Mouse (Mus musculus): ENCODE data around the gene Ccdc194. TPM values are rescaled to one million over a fixed set of nuclear protein-coding genes. Genes with fewer than 3 reads are reported as not detected.
A peak's percentile ranks its signal among the peaks of the same experiment; 100 is the strongest.

Ccdc194 gene
- polyA plus RNA-seq, 1 experiment from 2014 or later, result 0.14 TPM

DNA sequence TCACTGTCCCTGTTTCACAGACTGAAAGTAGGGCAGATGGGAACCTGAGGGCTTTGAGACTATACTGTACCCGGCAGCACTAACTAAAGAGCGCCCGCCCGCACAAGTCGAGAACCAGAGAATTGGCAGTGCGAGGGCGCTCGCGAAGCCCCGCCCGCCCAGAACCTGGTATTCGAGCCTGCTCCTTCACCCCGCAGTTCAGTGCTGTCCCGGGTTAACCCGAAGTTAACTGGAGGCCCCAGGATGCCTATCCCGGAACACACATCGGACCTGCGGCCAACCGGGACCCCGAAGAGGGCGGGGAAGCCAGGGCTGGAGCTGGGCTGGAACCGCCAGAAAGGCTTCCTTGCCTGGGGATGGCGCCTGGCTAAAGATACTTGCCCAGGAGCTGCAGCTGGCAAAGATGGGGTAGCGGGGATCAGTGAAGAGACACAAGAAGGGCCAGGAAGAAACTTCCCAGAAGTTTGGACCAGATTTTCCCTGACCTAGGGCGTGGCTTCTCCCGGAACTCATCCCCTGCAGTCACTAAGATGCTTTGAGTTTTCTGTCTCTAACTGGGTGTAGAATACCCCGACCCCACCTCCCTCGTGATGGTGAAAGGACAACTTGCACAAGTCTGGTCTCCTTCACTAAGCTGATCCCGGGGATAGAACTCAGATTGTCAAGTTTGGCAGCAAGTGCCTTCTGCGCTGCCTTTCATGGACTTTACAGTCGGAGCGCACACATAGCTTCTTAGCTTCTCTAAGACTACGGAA is 37.6 kb downstream of the Ccdc194 start, which contains the start of gene Gtpbp3:
Gene Gtpbp3, plus strand, starts transcription at position 413 of the 755 bp plus-strand sequence.
- peaks cover 19% of the 10 kb centered on the region for H3K36me3 ChIP-seq (replicated peaks)
- no peaks in the 10 kb centered on the region for H3K9me3 ChIP-seq (replicated peaks)
- H3K4me2 ChIP-seq, result peak within 1 kb of the TSS; percentile 99
- WGBS (ENCODE audit: insufficient replicate concordance), result under 1% methylated on average over 33 of the region's 33 CpGs
- peak within 1 kb of the TSS; percentile 79 for H3K4me3 ChIP-seq (replicated peaks)
- peak; percentile 23 for ATAC-seq (ENCODE audit: insufficient read depth)
- H3K4me1 ChIP-seq (replicated peaks), result peaks cover 46% of the 10 kb centered on the region
- peak within 1 kb of the TSS; percentile 82 for H3K27ac ChIP-seq (replicated peaks)
- peaks cover 5% of the 10 kb centered on the region; the same call in 1 of the 2 replicates for H3K27me3 ChIP-seq
- H3K9ac ChIP-seq, result peak within 1 kb of the TSS; percentile 72

DNA sequence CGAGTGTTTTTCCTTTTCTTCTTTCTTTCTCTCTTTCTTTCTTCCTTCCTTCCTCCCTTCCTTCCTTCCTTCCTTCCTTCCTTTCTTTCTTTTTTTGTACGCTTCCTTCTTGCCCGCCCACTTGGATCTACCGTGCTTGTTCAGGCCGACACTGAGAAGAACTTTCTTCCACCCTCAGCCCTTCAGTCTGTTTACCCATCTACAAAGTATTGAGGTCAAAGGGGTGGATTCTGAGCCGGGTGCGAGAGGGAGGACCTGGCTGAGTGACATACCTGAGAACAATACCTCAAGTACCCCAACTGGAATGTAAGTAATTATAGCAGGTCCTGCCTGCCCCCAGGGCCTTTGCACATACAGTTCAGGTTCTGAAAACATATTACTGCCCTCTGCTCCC is 39.4 kb downstream of the Ccdc194 start:
- WGBS (ENCODE audit: insufficient replicate concordance), result 28% methylated on average over 7 of the region's 7 CpGs
- peak overlapping the region; percentile 86 for H3K4me2 ChIP-seq
- ATAC-seq (ENCODE audit: insufficient read depth), result no peak
- H3K4me3 ChIP-seq (replicated peaks), result peak overlapping the region; percentile 62
- peaks cover 46% of the 10 kb centered on the region for H3K4me1 ChIP-seq (replicated peaks)
- H3K27ac ChIP-seq (replicated peaks), result no peak overlapping the region
- no peak overlapping the region for H3K9ac ChIP-seq
- peaks cover 7% of the 10 kb centered on the region; the same call in 1 of the 2 replicates for H3K36me3 ChIP-seq (replicated peaks)
- peaks cover 11% of the 10 kb centered on the region for H3K27me3 ChIP-seq
- H3K9me3 ChIP-seq (replicated peaks), result no peaks in the 10 kb centered on the region

DNA sequence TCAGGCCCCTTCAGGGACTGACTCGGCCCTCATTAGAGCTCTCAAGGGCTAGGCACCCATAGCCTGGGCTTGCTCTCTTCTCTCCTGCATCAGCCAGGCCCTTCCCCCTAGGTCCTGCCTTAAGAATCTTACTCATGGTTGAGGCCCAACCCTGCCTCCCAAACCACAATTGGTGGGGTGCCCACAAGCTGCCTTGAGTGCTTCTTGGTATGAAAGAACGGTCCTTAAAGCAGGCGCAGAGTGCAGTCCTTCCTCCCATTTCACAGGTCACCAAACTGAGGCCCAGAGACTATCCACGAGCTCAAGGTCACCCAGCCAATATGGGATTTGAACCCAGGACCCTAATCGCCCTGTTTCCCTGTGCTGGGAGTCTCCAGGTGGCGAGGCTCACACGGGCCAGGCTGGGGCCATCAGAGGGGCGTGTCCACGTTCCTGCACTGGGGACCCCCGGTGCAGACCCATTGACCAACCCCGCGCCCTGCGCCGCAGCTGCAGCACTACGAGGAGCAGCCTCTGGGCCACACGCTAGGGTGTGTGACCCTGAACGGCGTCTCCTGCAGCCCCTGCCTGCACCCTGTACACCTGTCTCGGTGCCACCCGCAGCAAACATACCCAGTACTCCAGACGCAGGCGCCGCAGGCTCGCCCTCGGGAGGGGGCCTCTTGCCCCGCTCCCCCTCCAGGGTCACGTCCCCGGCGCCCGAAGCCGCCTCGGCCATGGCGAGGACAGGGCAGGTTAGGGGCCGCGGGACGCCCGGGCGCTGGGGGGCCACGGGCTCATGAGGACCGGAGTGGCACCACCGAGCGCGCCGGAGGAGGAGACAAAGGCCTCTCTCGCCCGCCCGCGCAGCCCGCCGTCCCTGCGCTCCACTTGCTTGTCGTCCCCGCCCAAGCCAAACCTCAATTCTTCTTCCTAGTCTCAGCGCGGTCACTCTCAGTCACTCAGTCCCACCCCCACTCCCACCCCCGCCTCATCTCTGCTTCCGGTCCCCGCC is 40.1 kb downstream of the Ccdc194 start, which contains the start of gene Ano8:
Gene Ano8, minus strand, starts transcription at position 822 of the 994 bp plus-strand sequence.
- H3K27me3 ChIP-seq, result peaks cover 15% of the 10 kb centered on the region
- H3K27ac ChIP-seq (replicated peaks), result 0 out of 2 replicates have a peak within 1 kb of the TSS, but pooled peaks have one; percentile 24
- no peaks in the 10 kb centered on the region for H3K9me3 ChIP-seq (replicated peaks)
- WGBS (ENCODE audit: insufficient replicate concordance), result 5% methylated on average over 51 of the region's 58 CpGs
- peak within 1 kb of the TSS; percentile 86 for H3K4me2 ChIP-seq
- no peak for ATAC-seq (ENCODE audit: insufficient read depth)
- H3K36me3 ChIP-seq (replicated peaks), result no peaks in the 10 kb centered on the region
- H3K4me3 ChIP-seq (replicated peaks), result peak within 1 kb of the TSS; percentile 62
- peak within 1 kb of the TSS; percentile 57 for H3K9ac ChIP-seq
- peaks cover 52% of the 10 kb centered on the region for H3K4me1 ChIP-seq (replicated peaks)

DNA sequence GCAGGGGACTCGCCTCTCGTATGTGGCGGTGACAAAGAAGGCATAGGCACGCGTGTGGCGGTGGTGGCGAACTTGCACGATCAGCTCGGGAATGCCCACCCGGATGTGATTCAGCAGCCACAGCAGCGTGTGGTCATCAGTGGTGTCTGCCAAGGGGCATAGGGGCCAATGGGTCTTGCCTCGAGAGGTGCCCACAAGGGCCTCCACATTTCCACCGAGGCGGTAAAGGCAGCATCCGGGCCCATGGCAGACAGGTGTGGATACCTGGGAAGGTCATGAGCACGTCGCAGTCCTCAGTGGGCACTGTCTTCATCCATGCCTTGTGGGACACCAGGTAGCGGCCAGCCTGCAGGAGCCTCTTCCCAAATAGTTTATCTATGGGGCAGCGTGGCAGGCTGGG is 40.8 kb downstream of the Ccdc194 start:
- no peak overlapping the region for H3K4me3 ChIP-seq (replicated peaks)

DNA sequence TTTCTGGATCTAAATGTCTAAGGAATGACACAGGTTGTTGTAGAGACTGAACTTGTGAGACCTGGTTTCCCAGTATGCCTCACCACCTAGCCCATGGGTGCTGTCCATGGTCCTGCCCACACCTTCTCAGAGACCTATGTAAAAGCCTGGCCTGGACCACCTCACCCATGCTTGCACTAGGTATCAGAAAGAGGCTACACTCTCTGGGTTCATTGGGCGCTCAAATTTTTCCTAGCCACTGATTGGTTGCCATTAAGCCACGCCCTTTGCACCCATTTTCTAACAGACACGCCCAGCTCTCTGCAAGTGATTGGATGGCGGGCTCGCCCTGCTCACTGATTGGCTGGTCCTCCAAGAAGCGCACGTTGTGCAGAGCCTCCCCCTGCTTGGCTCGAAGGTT is 41.6 kb downstream of the Ccdc194 start:
- Histone ChIP-seq H3K4me2 (no peak overlapping the region), H3K9me3 (replicated peaks) (no peaks in the 10 kb centered on the region), H3K27me3 (peaks cover 15% of the 10 kb centered on the region), H3K4me1 (replicated peaks) (peaks cover 47% of the 10 kb centered on the region), H3K27ac (replicated peaks) (no peak overlapping the region), H3K36me3 (replicated peaks) (no peaks in the 10 kb centered on the region), H3K9ac (no peak overlapping the region), H3K4me3 (replicated peaks) (no peak overlapping the region)
- 47% methylated on average over 8 of the region's 8 CpGs for WGBS (ENCODE audit: insufficient replicate concordance)
- ATAC-seq (ENCODE audit: insufficient read depth), result no peak

More for the DNA sequence above, 40.8 kb downstream of the Ccdc194 start:
- Histone ChIP-seq H3K4me1 (replicated peaks) (peaks cover 54% of the 10 kb centered on the region), H3K36me3 (replicated peaks) (no peaks in the 10 kb centered on the region), H3K4me2 (no peak overlapping the region; the same call in 1 of the 2 replicates), H3K9ac (no peak overlapping the region), H3K27me3 (peaks cover 15% of the 10 kb centered on the region), H3K27ac (replicated peaks) (no peak overlapping the region), H3K9me3 (replicated peaks) (no peaks in the 10 kb centered on the region)
- WGBS (ENCODE audit: insufficient replicate concordance), result 85% methylated on average over 19 of the region's 19 CpGs
- ATAC-seq (ENCODE audit: insufficient read depth), result no peak

DNA sequence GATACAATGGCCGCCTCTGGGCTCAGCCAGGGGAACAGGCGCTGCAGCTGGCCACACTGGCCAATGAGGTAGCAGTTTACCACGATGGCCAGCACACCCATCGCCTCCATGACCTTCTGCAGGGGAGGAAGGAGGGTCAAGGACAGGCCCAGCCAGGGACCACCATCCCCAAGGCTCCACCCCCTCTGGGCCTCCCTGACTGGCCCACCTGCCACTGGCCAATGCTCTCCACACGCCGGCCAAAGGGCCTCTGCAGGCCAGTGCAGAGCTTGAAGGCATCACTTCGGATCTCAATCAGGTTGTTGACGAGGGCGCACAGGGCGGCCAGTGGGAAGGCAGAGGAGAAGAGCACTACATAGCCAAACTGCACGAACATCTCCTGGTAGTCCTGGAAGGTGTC is 46.6 kb downstream of the Ccdc194 start:
- H3K9me3 ChIP-seq (replicated peaks), result no peaks in the 10 kb centered on the region
- no peak overlapping the region for H3K4me2 ChIP-seq
- no peak overlapping the region for H3K9ac ChIP-seq
- H3K4me3 ChIP-seq (replicated peaks), result no peak overlapping the region
- no peak for ATAC-seq (ENCODE audit: insufficient read depth)
- WGBS (ENCODE audit: insufficient replicate concordance), result 75% methylated on average over 11 of the region's 11 CpGs
- H3K36me3 ChIP-seq (replicated peaks), result peaks cover 15% of the 10 kb centered on the region
- no peak overlapping the region for H3K27ac ChIP-seq (replicated peaks)
- H3K27me3 ChIP-seq, result peaks cover 25% of the 10 kb centered on the region
- peaks cover 39% of the 10 kb centered on the region for H3K4me1 ChIP-seq (replicated peaks)

DNA sequence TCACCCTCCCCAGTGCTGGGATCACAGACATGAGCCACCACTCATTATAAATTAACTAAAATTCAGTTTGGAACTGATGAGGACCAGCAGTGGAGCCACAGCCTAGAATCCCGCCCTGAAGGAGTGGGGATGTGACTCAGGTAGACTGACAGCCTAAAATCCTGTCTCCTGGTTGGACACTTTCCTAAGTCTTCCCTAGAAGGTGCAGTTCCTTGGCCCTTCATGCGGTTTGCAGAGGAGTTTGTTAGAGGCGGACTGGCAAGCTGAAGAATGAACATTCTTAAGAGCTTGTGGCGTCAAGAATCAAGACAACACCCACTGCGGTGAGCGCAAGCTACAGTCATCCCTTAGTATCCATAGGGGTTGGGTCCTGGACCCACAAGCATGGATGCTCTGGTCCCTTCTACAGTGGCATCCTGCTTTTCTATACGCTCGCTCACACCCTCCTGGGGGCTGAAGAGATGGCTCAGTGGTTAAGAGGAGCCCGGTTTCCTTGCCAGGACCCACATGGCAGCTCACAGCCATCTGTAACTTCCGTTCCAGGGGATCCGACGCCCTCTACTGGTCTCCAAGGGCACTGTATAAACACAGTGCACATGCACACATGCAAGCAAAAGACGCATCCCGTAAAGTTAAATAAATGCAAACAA is 48.2 kb downstream of the Ccdc194 start:
- Histone ChIP-seq H3K27me3 (peaks cover 25% of the 10 kb centered on the region), H3K9ac (no peak overlapping the region), H3K27ac (replicated peaks) (no peak overlapping the region), H3K4me1 (replicated peaks) (peaks cover 39% of the 10 kb centered on the region), H3K4me3 (replicated peaks) (peak overlapping the region; percentile 67), H3K4me2 (peak overlapping the region; percentile 95), H3K36me3 (replicated peaks) (peaks cover 31% of the 10 kb centered on the region), H3K9me3 (replicated peaks) (no peaks in the 10 kb centered on the region)
- ATAC-seq (ENCODE audit: insufficient read depth), result no peak
- WGBS (ENCODE audit: insufficient replicate concordance), result 42% methylated on average over 14 of the region's 14 CpGs

DNA sequence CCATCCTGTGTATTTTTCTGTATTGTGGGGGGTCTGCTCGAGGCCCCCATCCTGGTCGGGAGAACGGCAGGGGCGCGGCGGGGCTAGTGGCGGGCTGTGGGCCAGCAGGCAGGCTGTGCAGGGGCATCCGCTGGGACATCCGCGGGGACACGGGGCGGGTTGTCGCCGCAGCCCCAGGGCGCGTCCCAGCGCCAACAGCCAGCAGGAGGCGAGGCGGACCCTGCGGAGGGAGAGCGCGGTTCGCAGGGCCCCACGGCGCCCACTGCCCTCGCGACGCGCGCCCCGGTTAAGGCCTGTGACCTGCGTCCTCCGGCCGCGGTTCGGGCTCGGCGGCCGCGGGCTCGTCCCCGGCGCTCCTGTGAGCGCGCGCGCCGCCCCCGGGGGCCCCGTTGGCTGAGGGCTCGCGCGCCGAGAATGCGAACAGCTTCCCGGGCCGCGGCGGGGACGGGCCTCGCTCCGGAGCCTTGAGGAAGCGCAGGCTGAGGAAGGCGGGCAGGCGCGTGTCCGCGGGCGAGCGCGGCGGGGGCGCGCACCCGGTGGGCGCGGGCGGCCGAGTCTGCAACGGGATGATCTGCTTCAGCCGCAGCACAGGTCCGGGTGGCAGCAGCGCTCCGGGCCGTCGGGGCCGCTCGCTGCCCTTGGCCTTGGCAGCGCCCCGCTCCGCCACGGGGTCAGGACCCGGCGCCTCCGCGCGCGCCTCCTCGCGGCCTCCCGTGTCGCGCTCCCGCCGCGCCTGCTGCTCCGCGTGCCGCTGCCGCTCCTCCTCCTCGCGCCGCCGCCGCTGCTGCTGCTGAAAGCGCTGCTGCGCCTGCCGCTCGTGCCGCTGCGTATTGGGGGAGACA is 49.2 kb downstream of the Ccdc194 start:
- Histone ChIP-seq H3K4me1 (replicated peaks) (peaks cover 39% of the 10 kb centered on the region), H3K27me3 (peaks cover 21% of the 10 kb centered on the region), H3K9ac (peak overlapping the region; percentile 60), H3K9me3 (replicated peaks) (no peaks in the 10 kb centered on the region), H3K4me3 (replicated peaks) (peak overlapping the region; percentile 67), H3K27ac (replicated peaks) (peak overlapping the region; percentile 71), H3K4me2 (peak overlapping the region; percentile 95), H3K36me3 (replicated peaks) (peaks cover 41% of the 10 kb centered on the region)
- peak; percentile 75 for ATAC-seq (ENCODE audit: insufficient read depth)
- WGBS (ENCODE audit: insufficient replicate concordance), result under 1% methylated on average over 98 of the region's 121 CpGs

DNA sequence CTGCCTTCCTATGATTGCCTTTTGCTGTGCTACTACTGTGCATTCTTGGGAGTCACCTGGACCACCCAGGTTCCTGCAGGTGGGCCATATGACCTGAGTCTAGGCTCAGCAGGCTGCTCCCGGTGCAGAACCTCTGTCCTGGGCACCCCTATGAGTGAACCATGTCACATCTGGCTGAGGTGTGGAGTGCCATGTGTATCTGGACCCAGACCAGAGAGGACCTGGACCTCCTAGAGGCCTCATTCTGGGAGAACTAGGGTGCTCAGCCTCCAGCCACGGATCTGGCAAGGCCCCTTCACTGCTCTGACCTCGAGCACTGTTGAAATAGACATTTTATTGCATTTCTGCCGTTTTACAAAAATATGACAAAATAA is 49.8 kb downstream of the Ccdc194 start:
- peaks cover 42% of the 10 kb centered on the region for H3K4me1 ChIP-seq (replicated peaks)
- no peak for ATAC-seq (ENCODE audit: insufficient read depth)
- H3K27me3 ChIP-seq, result peaks cover 16% of the 10 kb centered on the region
- peak overlapping the region; percentile 60 for H3K9ac ChIP-seq
- peak overlapping the region; percentile 95 for H3K4me2 ChIP-seq
- WGBS (ENCODE audit: insufficient replicate concordance), result 34% methylated on average over 4 of the region's 4 CpGs
- peaks cover 47% of the 10 kb centered on the region for H3K36me3 ChIP-seq (replicated peaks)
- H3K27ac ChIP-seq (replicated peaks), result peak overlapping the region; percentile 71; the same call in 1 of the 2 replicates
- H3K4me3 ChIP-seq (replicated peaks), result peak overlapping the region; percentile 67
- no peaks in the 10 kb centered on the region for H3K9me3 ChIP-seq (replicated peaks)
